Mouse (Mus musculus): ENCODE results near the gene Dennd4b. TPM values are rescaled to one million over a fixed set of nuclear protein-coding genes. Genes with fewer than 3 reads are reported as not detected.

The Dennd4b gene
- total and polyA plus RNA-seq, 3 experiments, result 9.8 to 45.3 (median 27.8) TPM

- H3K27ac ChIP-seq (ENCODE audit: insufficient read depth, low read depth), result peak overlapping the region; percentile 91
- H3K27me3 ChIP-seq (replicated peaks), result no peaks in the 10 kb centered on the region
- H3K4me2 ChIP-seq (ENCODE audit: insufficient read depth, low read depth, poor library complexity, severe bottlenecking), result peak overlapping the region; percentile 46
- in situ Hi-C loops (cut with MboI; ENCODE audit: low pct_ligation_motif_present, low pct_unique_long_range_greater_than_20kb, low sequenced_read_pairs) (no loop called here), dilution Hi-C loops (cut with MboI; ENCODE audit: extremely low pct_ligation_motif_present, extremely low pct_unique_long_range_greater_than_20kb, low sequenced_read_pairs) (no loop called here)
- H3K4me3 ChIP-seq (replicated peaks in 1 of 3; ENCODE audit: low read depth in 2 of 3, low read length in 2 of 3, poor library complexity in 1 of 3), result peak overlapping the region; percentile 91 to 95 (median 93)
- peaks cover 41 to 45% of the 10 kb centered on the region in 2 experiments for H3K36me3 ChIP-seq (replicated peaks in 1 of 2; ENCODE audit: control insufficient read depth in 1 of 2, insufficient read depth in 1 of 2, low read length in 1 of 2)
- H3K9me3 ChIP-seq (replicated peaks; ENCODE audit: low read length), result no peaks in the 10 kb centered on the region
- peak; percentile 64 for DNase-seq (ENCODE audit: extremely low read depth)
- H3K4me1 ChIP-seq (ENCODE audit: control insufficient read depth in 1 of 2, insufficient read depth in 2 of 2), result peaks cover 8 to 45% of the 10 kb centered on the region in 2 experiments
- H3K9ac ChIP-seq (ENCODE audit: insufficient read depth, low read depth), result peak overlapping the region; percentile 85
- TF ChIP-seq UBTF (IDR thresholded peaks at IDR 0.05; ENCODE audit: low read depth, low read length) (peak; percentile 20; the same call in 1 of the 2 replicates), TBP (conservative IDR thresholded peaks at IDR 0.05; ENCODE audit: low read depth, low read length) (no peak), MAZ (IDR thresholded peaks at IDR 0.05; ENCODE audit: low read depth, low read length) (0 out of 2 replicates have a peak, but pooled peaks have one; percentile 46), CHD2 (IDR thresholded peaks at IDR 0.05; ENCODE audit: low read length) (peak; percentile 8; the same call in 1 of the 2 replicates), TCF12 (IDR thresholded peaks at IDR 0.05; ENCODE audit: low read depth, low read length) (no peak; the same call in 1 of the 2 replicates), IRF4 (IDR thresholded peaks at IDR 0.05; ENCODE audit: low read depth, low read length) (peak; percentile 85), NELFE (IDR thresholded peaks at IDR 0.05; ENCODE audit: low read depth, low read length) (no peak), ZNF384 (IDR thresholded peaks at IDR 0.05; ENCODE audit: low read depth, low read length) (no peak), ZC3H11A (IDR thresholded peaks at IDR 0.05; ENCODE audit: low read depth, low read length) (no peak), EP300 (IDR thresholded peaks at IDR 0.05; ENCODE audit: low read length) (peak; percentile 56; the same call in 1 of the 2 replicates), JUN (IDR thresholded peaks at IDR 0.05; ENCODE audit: insufficient read depth, low read depth, low read length) (no peak), ETS1 (conservative IDR thresholded peaks at IDR 0.05; ENCODE audit: low read depth, low read length) (0 out of 2 replicates have a peak, but pooled peaks have one; percentile 13), USF1 (IDR thresholded peaks at IDR 0.05; ENCODE audit: low read depth, low read length) (no peak), ELF1 (IDR thresholded peaks at IDR 0.05; ENCODE audit: low read depth, low read length) (peak; percentile 42), RCOR1 (conservative IDR thresholded peaks at IDR 0.05; ENCODE audit: low read depth, low read length) (0 out of 2 replicates have a peak, but pooled peaks have one; percentile 39), BHLHE40 (IDR thresholded peaks at IDR 0.05; ENCODE audit: low read depth, low read length) (no peak), CTCF (conservative IDR thresholded peaks at IDR 0.05 in 1 of 2, IDR thresholded peaks at IDR 0.05 in 1 of 2; ENCODE audit: low read depth in 2 of 2, low read length in 2 of 2) (peak in 1 of 2 experiments; percentile 19; a peak in 1 of 4 replicates), CHD1 (IDR thresholded peaks at IDR 0.05; ENCODE audit: low read depth, low read length) (peak; percentile 15; the same call in 1 of the 2 replicates), POLR2A (IDR thresholded peaks at IDR 0.05; ENCODE audit: low read depth, low read length) (0 out of 2 replicates have a peak, but pooled peaks have one; percentile 37), MAFK (IDR thresholded peaks at IDR 0.05; ENCODE audit: insufficient replicate concordance, low read length) (no peak), MAX (IDR thresholded peaks at IDR 0.05; ENCODE audit: low read length) (no peak), HCFC1 (IDR thresholded peaks at IDR 0.05; ENCODE audit: low read depth, low read length) (peak; percentile 64), MXI1 (IDR thresholded peaks at IDR 0.05; ENCODE audit: low read depth, low read length) (peak; percentile 65), ZMIZ1 (IDR thresholded peaks at IDR 0.05; ENCODE audit: low read depth, low read length) (peak; percentile 62; the same call in 1 of the 2 replicates), MYC (IDR thresholded peaks at IDR 0.05; ENCODE audit: low read depth, low read length) (0 out of 2 replicates have a peak, but pooled peaks have one; percentile 38), PAX5 (IDR thresholded peaks at IDR 0.05; ENCODE audit: low read length) (no peak), JUND (conservative IDR thresholded peaks at IDR 0.05; ENCODE audit: low read depth, low read length) (no peak), MEF2A (IDR thresholded peaks at IDR 0.05; ENCODE audit: borderline replicate concordance, low read depth, low read length) (peak; percentile 60; the same call in 1 of the 2 replicates)
- H3K79me2 ChIP-seq (replicated peaks; ENCODE audit: control insufficient read depth, extremely low read depth, insufficient read depth, poor library complexity, severe bottlenecking), result peaks cover 56% of the 10 kb centered on the region
These were observed 10.4 kb upstream of the Dennd4b start for GRCm38 (mm10) chr3:90254419-90255193.

Data from CH12.LX (cell line).